Mouse (Mus musculus) CH12.LX (cell line): ENCODE results near the gene Irx3. TPM values are rescaled to one million over a fixed set of nuclear protein-coding genes. Genes with fewer than 3 reads are reported as not detected.

Source experiments
- DNase-seq: peaks from one replicate; pipeline ENCODE4 v3.0.0-alpha.2; 2013; ENCODE audit errors: extremely low read depth
- H3K27ac ChIP-seq: 2 replicates; pipeline ENCODE4 v1.5.1; 2012; ENCODE audit warnings: low read depth, mild to moderate bottlenecking, control low read depth, moderate library complexity; ENCODE audit not compliant: insufficient read depth
- H3K27me3 ChIP-seq: replicated peaks from 2 replicates; pipeline ENCODE3; 2012; ENCODE audit warnings: inconsistent platforms
- H3K36me3 ChIP-seq, 2 experiments: replicated peaks in 1 of 2; 2 replicates each; pipeline versions ENCODE3 to v1.6.1; 2012; ENCODE audit warnings: inconsistent platforms in 1 of 2, low read length in 1 of 2, mild to moderate bottlenecking in 1 of 2, mixed read lengths in 1 of 2, moderate library complexity in 1 of 2; ENCODE audit not compliant: control insufficient read depth in 1 of 2, insufficient read depth in 1 of 2
- H3K4me1 ChIP-seq, 2 experiments: 2 replicates each; pipeline ENCODE4 v1.6.1; 2012; ENCODE audit warnings: inconsistent platforms in 1 of 2, moderate library complexity in 1 of 2; ENCODE audit not compliant: insufficient read depth in 2 of 2, control insufficient read depth in 1 of 2
- H3K4me2 ChIP-seq: 2 replicates; pipeline ENCODE4 v1.6.1; 2012; ENCODE audit warnings: low read depth, mild to moderate bottlenecking, control low read depth; ENCODE audit not compliant: poor library complexity, insufficient read depth, severe bottlenecking
- H3K4me3 ChIP-seq, 3 experiments: fragments of 150-350 bp in 1 of 3; sonication (generic) in 1 of 3; replicated peaks in 1 of 3; 2 replicates each; pipeline versions ENCODE3 to v1.5.1; 2011 to 2012; ENCODE audit warnings: low read depth in 2 of 3, low read length in 2 of 3, mild to moderate bottlenecking in 2 of 3, moderate library complexity in 2 of 3, control low read depth in 1 of 3, improper control_type of control experiment in 1 of 3, inconsistent platforms in 1 of 3, mixed read lengths in 1 of 3; ENCODE audit not compliant: poor library complexity in 1 of 3
- H3K79me2 ChIP-seq: replicated peaks from 2 replicates; pipeline ENCODE4 v1.6.1; 2012; ENCODE audit warnings: mild to moderate bottlenecking, moderate library complexity; ENCODE audit not compliant: control insufficient read depth, poor library complexity, insufficient read depth, severe bottlenecking; ENCODE audit errors: extremely low read depth
- H3K9ac ChIP-seq: 2 replicates; pipeline ENCODE4 v1.6.1; 2012; ENCODE audit warnings: low read depth, mild to moderate bottlenecking, control low read depth, moderate library complexity; ENCODE audit not compliant: insufficient read depth
- H3K9me3 ChIP-seq: replicated peaks from 2 replicates; pipeline ENCODE3; 2012; ENCODE audit warnings: low read length, inconsistent platforms, mixed read lengths
- CHD1 ChIP-seq: IDR thresholded peaks from 2 replicates; pipeline ENCODE4 v1.6.1; 2012; ENCODE audit warnings: low read depth, low read length, improper control_type of control experiment, inconsistent platforms
- CHD2 ChIP-seq: IDR thresholded peaks from 2 replicates; pipeline ENCODE4 v1.6.1; 2011; ENCODE audit warnings: low read length, improper control_type of control experiment
- E2F4 ChIP-seq: IDR thresholded peaks from 2 replicates; pipeline ENCODE4 v1.6.1; 2011; ENCODE audit warnings: low read depth, low read length, improper control_type of control experiment; ENCODE audit not compliant: insufficient replicate concordance
- ELF1 ChIP-seq: IDR thresholded peaks from 2 replicates; pipeline ENCODE4 v1.6.1; 2014; ENCODE audit warnings: low read depth, mild to moderate bottlenecking, inconsistent platforms, low read length, improper control_type of control experiment
- ETS1 ChIP-seq: conservative IDR thresholded peaks from 2 replicates; pipeline ENCODE4 v1.6.1; 2012; ENCODE audit warnings: low read depth, mild to moderate bottlenecking, inconsistent platforms, low read length, improper control_type of control experiment, moderate library complexity
- GABPA ChIP-seq: IDR thresholded peaks from 2 replicates; pipeline ENCODE4 v1.6.1; 2012; ENCODE audit warnings: low read depth, low read length, improper control_type of control experiment, inconsistent platforms; ENCODE audit not compliant: insufficient replicate concordance
- HCFC1 ChIP-seq: IDR thresholded peaks from 2 replicates; pipeline ENCODE4 v1.6.1; 2012; ENCODE audit warnings: low read depth, mild to moderate bottlenecking, inconsistent platforms, low read length, improper control_type of control experiment
- JUN ChIP-seq: IDR thresholded peaks from 2 replicates; pipeline ENCODE4 v1.6.1; 2011; ENCODE audit warnings: low read depth, mild to moderate bottlenecking, low read length, improper control_type of control experiment, moderate library complexity; ENCODE audit not compliant: insufficient read depth
- KAT2A ChIP-seq: IDR thresholded peaks from 2 replicates; pipeline ENCODE4 v1.6.1; 2012; ENCODE audit warnings: low read length, improper control_type of control experiment, inconsistent platforms; ENCODE audit not compliant: insufficient replicate concordance
- MAFK ChIP-seq: IDR thresholded peaks from 2 replicates; pipeline ENCODE4 v1.6.1; 2011; ENCODE audit warnings: low read length, improper control_type of control experiment; ENCODE audit not compliant: insufficient replicate concordance
- MAX ChIP-seq: IDR thresholded peaks from 2 replicates; pipeline ENCODE4 v1.6.1; 2011; ENCODE audit warnings: low read length, improper control_type of control experiment
- MAZ ChIP-seq: IDR thresholded peaks from 2 replicates; pipeline ENCODE4 v1.6.1; 2012; ENCODE audit warnings: low read depth, mild to moderate bottlenecking, inconsistent platforms, low read length, improper control_type of control experiment, moderate library complexity
- MEF2A ChIP-seq: IDR thresholded peaks from 2 replicates; pipeline ENCODE4 v1.6.1; 2014; ENCODE audit warnings: low read depth, mild to moderate bottlenecking, inconsistent platforms, low read length, improper control_type of control experiment, borderline replicate concordance
- NELFE ChIP-seq: IDR thresholded peaks from 2 replicates; pipeline ENCODE4 v1.6.1; 2011; ENCODE audit warnings: low read depth, low read length, improper control_type of control experiment
- NRF1 ChIP-seq: IDR thresholded peaks from 2 replicates; pipeline ENCODE4 v1.6.1; 2014; ENCODE audit warnings: low read depth, mild to moderate bottlenecking, inconsistent platforms, low read length, improper control_type of control experiment, moderate library complexity
- POLR2A ChIP-seq: IDR thresholded peaks from 2 replicates; pipeline ENCODE4 v1.6.1; 2011; ENCODE audit warnings: low read depth, mild to moderate bottlenecking, improper control_type of control experiment, low read length
- POLR2AphosphoS2 ChIP-seq: IDR thresholded peaks from 2 replicates; pipeline ENCODE4 v1.6.1; 2011; ENCODE audit warnings: low read depth, low read length, improper control_type of control experiment
- RCOR1 ChIP-seq: conservative IDR thresholded peaks from 2 replicates; pipeline ENCODE4 v1.6.1; 2012; ENCODE audit warnings: low read depth, mild to moderate bottlenecking, inconsistent platforms, low read length, improper control_type of control experiment
- TCF12 ChIP-seq: IDR thresholded peaks from 2 replicates; pipeline ENCODE4 v1.6.1; 2014; ENCODE audit warnings: low read depth, mild to moderate bottlenecking, inconsistent platforms, low read length, improper control_type of control experiment
- UBTF ChIP-seq: IDR thresholded peaks from 2 replicates; pipeline ENCODE4 v1.6.1; 2012; ENCODE audit warnings: low read depth, mild to moderate bottlenecking, inconsistent platforms, low read length, improper control_type of control experiment, moderate library complexity
- USF2 ChIP-seq: conservative IDR thresholded peaks from 2 replicates; pipeline ENCODE4 v1.6.1; 2011; ENCODE audit warnings: low read depth, low read length, improper control_type of control experiment
- ZKSCAN1 ChIP-seq: IDR thresholded peaks from 2 replicates; pipeline ENCODE4 v1.6.1; 2012; ENCODE audit warnings: low read depth, inconsistent platforms, low read length, improper control_type of control experiment, borderline replicate concordance
- ZNF384 ChIP-seq: IDR thresholded peaks from 2 replicates; pipeline ENCODE4 v1.6.1; 2012; ENCODE audit warnings: low read depth, low read length, improper control_type of control experiment, inconsistent platforms
- dilution Hi-C: fragments of 300-500 bp; cut with MboI; formaldehyde crosslinking; loops from 2 replicates; pipeline ENCODE4 v1.14.3; 2020; ENCODE audit warnings: low sequenced_read_pairs; ENCODE audit not compliant: extremely low pct_unique_long_range_greater_than_20kb, extremely low pct_ligation_motif_present
- in situ Hi-C: fragments of 300-500 bp; cut with MboI; formaldehyde crosslinking; loops from 3 replicates; pipeline ENCODE4 v1.14.3; 2019; ENCODE audit warnings: low sequenced_read_pairs, low pct_ligation_motif_present, low pct_unique_long_range_greater_than_20kb, mixed read lengths
- polyA plus RNA-seq: library from polyadenylated mRNA; unstranded; fragments of >175 nt; gene quantifications from 2 replicates; pipeline ENCODE4 v1.2.1, GENCODE M21; 2012; ENCODE audit warnings: low read depth; ENCODE audit not compliant: insufficient read length
- total RNA-seq, 2 experiments: library from RNA; depleted of rRNA; stranded (reverse); fragments of 300-350 nt in 1 of 2; fragments of >200 nt in 1 of 2; gene quantifications; 2 replicates each; pipeline ENCODE4 v1.2.3; 2012 to 2014

Gene Irx3
- total and polyA plus RNA-seq, 3 experiments, result not detected

GRCm38 (mm10) chr8:91827661-91828060 is 25.8 kb upstream of the Irx3 start:
- no peak for DNase-seq
- Histone ChIP-seq H3K4me3 (no peak overlapping the region), H3K9me3 (peaks cover 90% of the 10 kb centered on the region), H3K36me3 (no peaks in the 10 kb centered on the region), H3K4me2 (no peak overlapping the region), H3K4me1 (no peaks in the 10 kb centered on the region), H3K27me3 (no peaks in the 10 kb centered on the region), H3K79me2 (no peaks in the 10 kb centered on the region), H3K9ac (no peak overlapping the region), H3K27ac (no peak overlapping the region)
- in situ Hi-C loops (no loop called here), dilution Hi-C loops (no loop called here)
- TF ChIP-seq RCOR1, result no peak
- TF ChIP-seq ELF1, result no peak

GRCm38 (mm10) chr8:91827192-91827591 is 25.3 kb upstream of the Irx3 start:
- peaks cover 88% of the 10 kb centered on the region for H3K9me3 ChIP-seq
- no peak overlapping the region for H3K9ac ChIP-seq
- H3K27me3 ChIP-seq, result no peaks in the 10 kb centered on the region
- no peak overlapping the region for H3K27ac ChIP-seq
- in situ Hi-C loops, result no loop called here
- no peak overlapping the region for H3K4me3 ChIP-seq
- TF ChIP-seq UBTF (no peak), MAZ (no peak), POLR2A (no peak), POLR2AphosphoS2 (no peak), NRF1 (no peak), TCF12 (no peak), CHD1 (no peak), CHD2 (no peak), ELF1 (no peak), ZNF384 (no peak), USF2 (no peak), MAX (no peak)
- TF ChIP-seq, all 38 proteins: peak for 0
- Histone ChIP-seq H3K79me2 (no peaks in the 10 kb centered on the region), H3K36me3 (no peaks in the 10 kb centered on the region), H3K4me1 (no peaks in the 10 kb centered on the region), H3K4me2 (no peak overlapping the region)
- no peak for DNase-seq
- dilution Hi-C loops, result no loop called here

GRCm38 (mm10) chr8:91823357-91823756 is 21.5 kb upstream of the Irx3 start:
- TF ChIP-seq JUN (no peak), E2F4 (no peak), NELFE (no peak), POLR2AphosphoS2 (no peak), KAT2A (no peak), CHD1 (no peak), MEF2A (no peak), GABPA (no peak), ZKSCAN1 (no peak), MAFK (no peak), HCFC1 (no peak), MAZ (no peak), ETS1 (no peak), UBTF (no peak)
- H3K27ac ChIP-seq, result no peak overlapping the region
- dilution Hi-C loops, result no loop called here
- H3K79me2 ChIP-seq, result no peaks in the 10 kb centered on the region
- DNase-seq, result no peak
- H3K9me3 ChIP-seq, result peaks cover 85% of the 10 kb centered on the region
- no peak overlapping the region for H3K4me2 ChIP-seq
- no peak overlapping the region for H3K9ac ChIP-seq
- H3K4me1 ChIP-seq, result no peaks in the 10 kb centered on the region
- no peak overlapping the region for H3K4me3 ChIP-seq
- in situ Hi-C loops, result no loop called here
- H3K27me3 ChIP-seq, result no peaks in the 10 kb centered on the region
- H3K36me3 ChIP-seq, result no peaks in the 10 kb centered on the region
